Mouse (Mus musculus): ENCODE results near the gene Faah. TPM values are rescaled to one million over a fixed set of nuclear protein-coding genes. Genes with fewer than 3 reads are reported as not detected.

The Faah gene
- polyA plus RNA-seq, 1 experiment = 34.7 TPM

DNA sequence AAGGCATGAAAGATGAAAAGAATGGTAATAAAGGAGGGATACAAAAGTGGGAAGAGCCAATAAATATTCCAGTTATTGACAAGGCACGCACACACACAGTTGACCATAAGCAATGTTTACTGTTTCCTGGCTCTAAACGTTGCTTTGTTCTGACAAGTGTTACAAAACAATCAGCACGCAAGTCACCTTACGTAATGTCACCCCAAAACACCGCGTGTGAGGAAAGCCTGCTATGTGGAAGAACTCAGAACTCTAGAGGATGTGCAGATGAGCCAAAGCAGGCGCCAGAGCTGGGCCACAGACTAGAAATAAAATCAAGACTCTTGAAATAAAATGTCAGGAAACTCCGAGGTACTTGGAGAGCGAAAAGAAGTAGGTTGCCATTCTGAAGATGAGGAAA, 15.2 kb upstream of the Faah start:
- WGBS = 91% methylated on average over 9 of the region's 9 CpGs
- H3K27ac ChIP-seq (ENCODE audit: insufficient read depth, low read depth, low read length) = no peak overlapping the region
- TF ChIP-seq CTCF (conservative IDR thresholded peaks at IDR 0.05; ENCODE audit: insufficient read depth, insufficient read length, low read depth, low read length) (no peak), POLR2A (IDR thresholded peaks at IDR 0.05; ENCODE audit: low read depth, low read length) (no peak)
- DNase-seq = no peak
- H3K4me1 ChIP-seq (ENCODE audit: control insufficient read depth, insufficient read depth, low read length) = peaks cover 3% of the 10 kb centered on the region; the same call in 1 of the 2 replicates
- H3K27me3 ChIP-seq (replicated peaks; ENCODE audit: control insufficient read depth, insufficient read depth, low read length) = no peaks in the 10 kb centered on the region
- no peaks in the 10 kb centered on the region for H3K36me3 ChIP-seq (ENCODE audit: control insufficient read depth, insufficient read depth, low read length)
- no peak overlapping the region for H3K4me3 ChIP-seq (ENCODE audit: insufficient read depth, low read depth, low read length)

DNA sequence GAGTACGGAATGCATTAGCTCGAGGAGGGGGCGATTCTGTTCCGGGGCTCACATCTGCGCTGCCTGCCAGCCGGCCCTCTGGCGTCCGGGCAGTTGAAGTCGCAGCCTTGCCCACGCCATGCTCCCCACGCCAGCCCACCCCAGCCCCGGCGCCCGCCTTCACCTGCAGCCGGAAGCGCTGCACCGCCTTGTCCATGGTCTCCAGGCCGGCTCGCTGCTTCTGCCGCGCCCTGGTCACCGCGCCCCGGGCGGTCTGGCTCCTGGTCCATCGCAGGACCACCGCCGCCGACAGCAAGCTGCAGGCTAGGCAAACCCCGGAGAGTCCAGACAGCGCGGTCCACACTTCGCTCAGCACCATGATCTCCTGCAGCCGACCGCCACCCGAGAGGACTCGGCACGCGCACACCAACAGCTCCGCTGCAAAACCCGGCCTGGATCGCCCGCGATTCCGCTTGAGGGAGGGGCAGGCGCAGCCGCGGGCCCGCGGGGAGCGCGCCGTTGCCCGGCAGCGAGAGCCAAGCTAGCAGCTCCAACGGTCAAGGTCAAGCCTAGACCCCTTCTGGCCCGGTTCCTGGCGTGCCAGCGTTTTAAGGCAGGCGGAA, 325 bp downstream of the Faah start:
- H3K4me1 ChIP-seq (ENCODE audit: control insufficient read depth, insufficient read depth, low read length) = peaks cover 14% of the 10 kb centered on the region
- no peak for TF ChIP-seq POLR2A (IDR thresholded peaks at IDR 0.05; ENCODE audit: low read depth, low read length)
- TF ChIP-seq CTCF (conservative IDR thresholded peaks at IDR 0.05; ENCODE audit: insufficient read depth, insufficient read length, low read depth, low read length) = no peak
- no peaks in the 10 kb centered on the region for H3K27me3 ChIP-seq (replicated peaks; ENCODE audit: control insufficient read depth, insufficient read depth, low read length)
- H3K27ac ChIP-seq (ENCODE audit: insufficient read depth, low read depth, low read length) = peak overlapping the region; percentile 67
- DNase-seq = peak; percentile 94
- WGBS = 3% methylated on average over 60 of the region's 60 CpGs
- no peaks in the 10 kb centered on the region for H3K36me3 ChIP-seq (ENCODE audit: control insufficient read depth, insufficient read depth, low read length)
- H3K4me3 ChIP-seq (ENCODE audit: insufficient read depth, low read depth, low read length) = peak overlapping the region; percentile 83

- 5% methylated on average over 16 of the region's 16 CpGs for WGBS
- TF ChIP-seq POLR2A (IDR thresholded peaks at IDR 0.05; ENCODE audit: low read depth, low read length) (no peak), CTCF (conservative IDR thresholded peaks at IDR 0.05; ENCODE audit: insufficient read depth, insufficient read length, low read depth, low read length) (no peak)
- H3K4me3 ChIP-seq (ENCODE audit: insufficient read depth, low read depth, low read length) = peak overlapping the region; percentile 83
- peak; percentile 51 for DNase-seq
- H3K27me3 ChIP-seq (replicated peaks; ENCODE audit: control insufficient read depth, insufficient read depth, low read length) = no peaks in the 10 kb centered on the region
- H3K36me3 ChIP-seq (ENCODE audit: control insufficient read depth, insufficient read depth, low read length) = no peaks in the 10 kb centered on the region
- peak overlapping the region; percentile 67 for H3K27ac ChIP-seq (ENCODE audit: insufficient read depth, low read depth, low read length)
- H3K4me1 ChIP-seq (ENCODE audit: control insufficient read depth, insufficient read depth, low read length) = peaks cover 14% of the 10 kb centered on the region
These were observed 845 bp downstream of the Faah start for GRCm38 (mm10) chr4:116016862-116017299.

DNA sequence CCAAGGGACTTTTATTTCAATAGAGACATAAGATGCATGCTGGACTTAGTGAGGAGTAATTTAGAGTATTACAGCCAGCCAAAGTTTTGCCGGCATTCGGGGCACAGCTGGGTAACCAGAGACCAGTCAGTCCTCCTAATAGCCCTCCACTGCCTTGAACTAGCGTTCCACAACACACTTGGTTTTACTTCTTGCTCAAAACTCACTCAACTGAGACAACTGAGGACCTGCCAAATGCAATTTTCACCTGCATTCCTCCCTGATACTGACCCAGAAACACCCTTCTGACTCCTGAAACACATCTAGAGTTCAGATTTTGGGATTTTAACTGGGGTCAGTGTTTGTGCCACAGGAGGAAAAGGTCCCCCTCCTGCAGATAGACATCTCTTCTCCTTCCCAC, 1.3 kb downstream of the Faah start:
- TF ChIP-seq POLR2A (IDR thresholded peaks at IDR 0.05; ENCODE audit: low read depth, low read length) (no peak), CTCF (conservative IDR thresholded peaks at IDR 0.05; ENCODE audit: insufficient read depth, insufficient read length, low read depth, low read length) (no peak)
- peak overlapping the region; percentile 83 for H3K4me3 ChIP-seq (ENCODE audit: insufficient read depth, low read depth, low read length)
- DNase-seq = peak; percentile 77
- H3K4me1 ChIP-seq (ENCODE audit: control insufficient read depth, insufficient read depth, low read length) = peaks cover 14% of the 10 kb centered on the region
- H3K27ac ChIP-seq (ENCODE audit: insufficient read depth, low read depth, low read length) = peak overlapping the region; percentile 47
- H3K36me3 ChIP-seq (ENCODE audit: control insufficient read depth, insufficient read depth, low read length) = no peaks in the 10 kb centered on the region
- no peaks in the 10 kb centered on the region for H3K27me3 ChIP-seq (replicated peaks; ENCODE audit: control insufficient read depth, insufficient read depth, low read length)
- WGBS = 17% methylated on average over 3 of the region's 3 CpGs

DNA sequence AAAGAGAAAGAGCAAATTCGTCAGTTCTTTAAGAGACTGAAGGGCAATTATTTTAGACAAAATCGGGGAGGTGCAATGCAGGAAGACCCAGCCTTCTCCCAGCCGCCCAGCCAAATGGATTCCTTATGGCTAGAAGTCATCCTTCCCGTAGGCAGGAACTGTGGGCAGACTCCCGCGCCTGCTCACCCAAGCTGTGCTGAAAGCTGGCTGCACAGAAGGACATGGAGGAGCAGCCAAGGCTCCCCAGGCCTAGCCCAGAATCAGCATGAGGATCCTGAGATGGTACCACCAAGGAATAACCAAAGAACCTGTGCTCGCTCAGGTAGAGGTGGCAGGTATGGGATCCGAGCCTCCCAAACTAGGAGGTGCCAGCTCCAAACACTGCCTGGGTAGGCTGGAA, 1.7 kb downstream of the Faah start:
- no peak overlapping the region for H3K27ac ChIP-seq (ENCODE audit: insufficient read depth, low read depth, low read length)
- no peak for TF ChIP-seq CTCF (conservative IDR thresholded peaks at IDR 0.05; ENCODE audit: insufficient read depth, insufficient read length, low read depth, low read length)
- no peak for TF ChIP-seq POLR2A (IDR thresholded peaks at IDR 0.05; ENCODE audit: low read depth, low read length)
- 40% methylated on average over 8 of the region's 8 CpGs for WGBS
- no peak for DNase-seq
- peak overlapping the region; percentile 83 for H3K4me3 ChIP-seq (ENCODE audit: insufficient read depth, low read depth, low read length)
- H3K36me3 ChIP-seq (ENCODE audit: control insufficient read depth, insufficient read depth, low read length) = no peaks in the 10 kb centered on the region
- peaks cover 14% of the 10 kb centered on the region for H3K4me1 ChIP-seq (ENCODE audit: control insufficient read depth, insufficient read depth, low read length)
- no peaks in the 10 kb centered on the region for H3K27me3 ChIP-seq (replicated peaks; ENCODE audit: control insufficient read depth, insufficient read depth, low read length)

GRCm38 (mm10) chr4:116015502-116015901, 2.2 kb downstream of the Faah start:
- DNase-seq = no peak
- no peak for TF ChIP-seq POLR2A (IDR thresholded peaks at IDR 0.05; ENCODE audit: low read depth, low read length)
- TF ChIP-seq CTCF (conservative IDR thresholded peaks at IDR 0.05; ENCODE audit: insufficient read depth, insufficient read length, low read depth, low read length) = no peak
- no peaks in the 10 kb centered on the region for H3K36me3 ChIP-seq (ENCODE audit: control insufficient read depth, insufficient read depth, low read length)
- peaks cover 14% of the 10 kb centered on the region for H3K4me1 ChIP-seq (ENCODE audit: control insufficient read depth, insufficient read depth, low read length)
- no peak overlapping the region for H3K4me3 ChIP-seq (ENCODE audit: insufficient read depth, low read depth, low read length)
- no peak overlapping the region for H3K27ac ChIP-seq (ENCODE audit: insufficient read depth, low read depth, low read length)
- WGBS = 81% methylated on average over 5 of the region's 5 CpGs
- no peaks in the 10 kb centered on the region for H3K27me3 ChIP-seq (replicated peaks; ENCODE audit: control insufficient read depth, insufficient read depth, low read length)

DNA sequence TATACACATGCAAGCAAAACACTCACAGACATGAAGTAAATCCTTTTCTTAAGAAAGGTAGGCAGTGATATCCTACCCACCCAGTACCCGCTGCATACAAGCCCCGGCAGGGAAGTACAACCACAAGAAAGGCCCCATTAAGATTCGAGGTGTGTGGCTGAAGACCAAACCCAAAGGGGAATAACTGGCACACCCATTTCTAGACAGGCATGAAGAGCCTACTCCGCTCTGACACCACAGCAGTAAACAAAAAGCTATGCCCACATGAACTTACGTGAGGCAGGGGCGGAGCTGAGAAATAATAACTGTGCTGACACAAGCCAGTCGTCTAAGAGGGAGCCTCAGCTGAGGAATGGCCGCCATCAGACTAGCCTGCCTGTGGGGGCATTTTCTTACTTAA, 7.5 kb downstream of the Faah start:
- Histone ChIP-seq H3K27me3 (replicated peaks; ENCODE audit: control insufficient read depth, insufficient read depth, low read length) (no peaks in the 10 kb centered on the region), H3K27ac (ENCODE audit: insufficient read depth, low read depth, low read length) (no peak overlapping the region), H3K4me1 (ENCODE audit: control insufficient read depth, insufficient read depth, low read length) (peaks cover 8% of the 10 kb centered on the region; the same call in 1 of the 2 replicates), H3K4me3 (ENCODE audit: insufficient read depth, low read depth, low read length) (no peak overlapping the region), H3K36me3 (ENCODE audit: control insufficient read depth, insufficient read depth, low read length) (no peaks in the 10 kb centered on the region)
- 79% methylated on average over 8 of the region's 8 CpGs for WGBS
- TF ChIP-seq POLR2A (IDR thresholded peaks at IDR 0.05; ENCODE audit: low read depth, low read length) = no peak
- no peak for TF ChIP-seq CTCF (conservative IDR thresholded peaks at IDR 0.05; ENCODE audit: insufficient read depth, insufficient read length, low read depth, low read length)
- no peak for DNase-seq
